In the genomic region with DNA sequence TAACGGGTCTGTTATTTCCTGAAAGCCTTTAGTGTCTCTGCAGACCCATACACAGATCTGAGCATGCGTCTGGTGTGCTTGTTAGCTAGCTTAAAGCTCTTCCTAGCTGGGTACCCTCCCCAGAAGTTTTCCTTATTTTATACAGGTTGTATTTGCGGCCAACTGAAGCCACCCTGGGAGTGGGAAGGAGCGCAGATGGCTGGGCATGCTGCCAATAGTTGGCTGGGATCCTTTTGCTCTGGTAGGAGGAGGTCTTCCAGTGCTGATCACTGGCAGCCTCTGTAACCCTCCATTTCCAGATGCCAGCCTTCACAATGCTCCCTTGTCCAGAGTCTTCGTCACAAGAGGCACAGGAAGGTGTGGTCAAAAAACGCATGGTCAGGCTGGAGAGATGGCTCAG, we compare ENCODE assay signal across 10 mouse cellular contexts. TPM values are rescaled to one million over a fixed set of nuclear protein-coding genes. Genes with fewer than 3 reads are reported as not detected.
A peak's percentile ranks its signal among the peaks of the same experiment; 100 is the strongest.
DNase-seq lines count a peak whose midpoint lies in the region; ATAC-seq and TF ChIP-seq lines count a peak whose summit lies in the region.
"Had no signal": no experiment of that assay in that cellular context is flagged by ENCODE, and none has a peak within 500 bp of the region (broad histone marks: within the 10 kb centered on the region; RNA-seq: fewer than 3 reads in every experiment).

No protein-coding gene starts in this region.

- no peak for ATAC-seq in kidney, postnatal 0 days (replicated peaks; ENCODE audit: low FRiP score, low read depth)
- peak; percentile 87 for ATAC-seq in limb, embryonic 14.5 days (ENCODE audit: low FRiP score, low read depth)
- ATAC-seq in stomach, embryonic 16.5 days (ENCODE audit: insufficient read depth, low FRiP score) = peak; percentile 82
- no peak for ATAC-seq in inflammation-experienced regulatory T-cells, adult 6 months

- 45% methylated on average over 6 of the region's 6 CpGs for WGBS in kidney, postnatal 0 days
- WGBS in limb, embryonic 14.5 days = 14% methylated on average over 6 of the region's 6 CpGs
- 33% methylated on average over 6 of the region's 6 CpGs for WGBS in stomach, embryonic 16.5 days

- H3K27me3 ChIP-seq in kidney, postnatal 0 days (ENCODE audit: insufficient read depth, low read length) = no peaks in the 10 kb centered on the region
- H3K27me3 ChIP-seq in limb, embryonic 14.5 days (ENCODE audit: control insufficient read depth, insufficient read depth, low read length) = no peaks in the 10 kb centered on the region
- no peaks in the 10 kb centered on the region for H3K27me3 ChIP-seq in stomach, embryonic 16.5 days (ENCODE audit: control insufficient read depth, insufficient read depth, low read length)
- H3K27me3 ChIP-seq: CH12.LX had no signal

- intact Hi-C loops in gastrocnemius, postnatal 36 days (cut with DNase I) = no loop called here

- no peak for TF ChIP-seq CTCF in kidney, postnatal 0 days (IDR thresholded peaks at IDR 0.05; ENCODE audit: low read depth)

- no peak overlapping the region for H3K9ac ChIP-seq in kidney, postnatal 0 days (ENCODE audit: low read depth, low read length)
- no peak overlapping the region for H3K9ac ChIP-seq in limb, embryonic 14.5 days (ENCODE audit: low read depth, low read length, severe bottlenecking)
- H3K9ac ChIP-seq in stomach, embryonic 16.5 days (ENCODE audit: low read length) = no peak overlapping the region

- no peak for TF ChIP-seq POLR2A in limb, embryonic 14.5 days (IDR thresholded peaks at IDR 0.05; ENCODE audit: borderline replicate concordance, extremely low read depth, insufficient read depth, insufficient read length)

- no peak overlapping the region for H3K27ac ChIP-seq in kidney, postnatal 0 days
- H3K27ac ChIP-seq in limb, embryonic 14.5 days (replicated peaks; ENCODE audit: low read depth, low read length) = peak overlapping the region; percentile 79
- peak overlapping the region; percentile 58 for H3K27ac ChIP-seq in stomach, embryonic 16.5 days (ENCODE audit: low read length)

- no peaks in the 10 kb centered on the region for H3K9me3 ChIP-seq in kidney, postnatal 0 days (replicated peaks; ENCODE audit: low read length)
- no peaks in the 10 kb centered on the region for H3K9me3 ChIP-seq in limb, embryonic 14.5 days (ENCODE audit: control insufficient read depth, low read length)
- H3K9me3 ChIP-seq in stomach, embryonic 16.5 days (replicated peaks; ENCODE audit: control insufficient read depth, low read length) = no peaks in the 10 kb centered on the region

- no peaks in the 10 kb centered on the region for H3K36me3 ChIP-seq in kidney, postnatal 0 days (ENCODE audit: insufficient read depth, low read length)
- H3K36me3 ChIP-seq in limb, embryonic 14.5 days (ENCODE audit: control insufficient read depth, insufficient read depth, low read length) = peaks cover 14% of the 10 kb centered on the region
- H3K36me3 ChIP-seq in stomach, embryonic 16.5 days (ENCODE audit: control insufficient read depth, insufficient read depth, low read length) = no peaks in the 10 kb centered on the region

- no peak overlapping the region for H3K4me3 ChIP-seq in kidney, postnatal 0 days (replicated peaks; ENCODE audit: low read depth, low read length)
- no peak overlapping the region for H3K4me3 ChIP-seq in limb, embryonic 14.5 days (replicated peaks; ENCODE audit: low read length)
- H3K4me3 ChIP-seq in stomach, embryonic 16.5 days (replicated peaks; ENCODE audit: low read length) = no peak overlapping the region
- H3K4me3 ChIP-seq: erythroblast, embryonic 14.5 days had no signal

- no peak overlapping the region for H3K4me2 ChIP-seq in kidney, postnatal 0 days (ENCODE audit: low read length)
- H3K4me2 ChIP-seq in limb, embryonic 14.5 days (replicated peaks; ENCODE audit: low read depth, low read length, severe bottlenecking) = peak overlapping the region; percentile 22; the same call in 1 of the 2 replicates
- no peak overlapping the region for H3K4me2 ChIP-seq in stomach, embryonic 16.5 days (ENCODE audit: low read depth, low read length)

- DNase-seq in gastrocnemius, postnatal 10 days = peak; percentile 48
- no peak for DNase-seq in gastrocnemius, postnatal 36 days
- DNase-seq in adrenal gland, postnatal 36 days = peak; percentile 58 to 71
- DNase-seq in frontal cortex, adult 2 months (ENCODE audit: extremely low spot score in 1 of 2, low spot score in 1 of 2) = peak; percentile 15 to 72
- DNase-seq in kidney, postnatal 0 days (ENCODE audit: low spot score) = peak; percentile 18
- peak; percentile 92 for DNase-seq in limb, embryonic 14.5 days (ENCODE audit: low spot score)

- H3K4me1 ChIP-seq in kidney, postnatal 0 days (replicated peaks; ENCODE audit: insufficient read depth, low read length) = no peaks in the 10 kb centered on the region
- peaks cover 23% of the 10 kb centered on the region for H3K4me1 ChIP-seq in limb, embryonic 14.5 days (ENCODE audit: control insufficient read depth, insufficient read depth, low read length)
- peaks cover 15% of the 10 kb centered on the region for H3K4me1 ChIP-seq in stomach, embryonic 16.5 days (ENCODE audit: control insufficient read depth, insufficient read depth, low read length)

RNA-seq across cellular contexts. Expression of gene Gm35549, which starts 7.0 kb away (rescaled TPM):
- not detected for total RNA-seq in gastrocnemius, postnatal 10 days (2021)
- total RNA-seq in gastrocnemius, postnatal 36 days (2021) = not detected
- total RNA-seq in adrenal gland, postnatal 36 days (2021) = not detected
- not detected in 2 replicates for polyA plus RNA-seq in frontal cortex, adult 2 months (2012; rRNA removed)
- polyA plus RNA-seq in kidney, postnatal 0 days (2015; fragmentation: Nextera tagmentation; extraction: Ambion mirVana) = 0.20 TPM in 1 of 2 replicates, not detected in the other
- polyA plus RNA-seq in limb, embryonic 14.5 days (2012; rRNA removed) = not detected in 2 replicates
- polyA plus RNA-seq in limb, embryonic 14.5 days (2014; fragmentation: Nextera tagmentation; extraction: Ambion mirVana) = 0.45 and 0.82 TPM in 2 replicates
- 0.77 TPM in 1 of 2 replicates, not detected in the other for polyA plus RNA-seq in stomach, embryonic 16.5 days (2015; fragmentation: Nextera tagmentation; extraction: Ambion mirVana)
- 1 to 10 TPM in 2 of 3 experiments, not detected in 1; 1.5 to 4.0 TPM for polyA plus RNA-seq in inflammation-experienced regulatory T-cells, adult 6 months (2017; shearing (Covaris generic))
- total RNA-seq: CH12.LX had no signal
- polyA plus RNA-seq: erythroblast, embryonic 14.5 days had no signal

RNA-seq across cellular contexts. Expression of gene Zfp445, which starts 29.0 kb away (rescaled TPM):
- total RNA-seq in gastrocnemius, postnatal 10 days (2021) = 10 to 100 TPM; 46.6 to 60.7 TPM
- 10 to 100 TPM; 27.6 to 35.0 TPM for total RNA-seq in gastrocnemius, postnatal 36 days (2021)
- total RNA-seq in adrenal gland, postnatal 36 days (2021) = 100 to 1,000 TPM in 1 of 2 experiments, 10 to 100 TPM in 1; 93.8 to 116 TPM
- 141 and 158 TPM in 2 replicates for polyA plus RNA-seq in frontal cortex, adult 2 months (2012; rRNA removed)
- polyA plus RNA-seq in kidney, postnatal 0 days (2015; fragmentation: Nextera tagmentation; extraction: Ambion mirVana) = 33.0 and 35.0 TPM in 2 replicates
- polyA plus RNA-seq in limb, embryonic 14.5 days (2012; rRNA removed) = 117 and 119 TPM in 2 replicates
- 60.4 and 65.2 TPM in 2 replicates for polyA plus RNA-seq in limb, embryonic 14.5 days (2014; fragmentation: Nextera tagmentation; extraction: Ambion mirVana)
- polyA plus RNA-seq in stomach, embryonic 16.5 days (2015; fragmentation: Nextera tagmentation; extraction: Ambion mirVana) = 70.9 and 79.6 TPM in 2 replicates
- 10 to 100 TPM; 31.6 to 43.9 (median 38.0) TPM for polyA plus RNA-seq in inflammation-experienced regulatory T-cells, adult 6 months (2017; shearing (Covaris generic))

RNA-seq across cellular contexts. Expression of gene Tcaim, which starts 31.5 kb away (rescaled TPM):
- total RNA-seq in gastrocnemius, postnatal 10 days (2021) = 10 to 100 TPM; 21.9 to 25.0 TPM
- total RNA-seq in gastrocnemius, postnatal 36 days (2021) = 10 to 100 TPM; 22.4 to 26.4 TPM
- 10 to 100 TPM; 18.8 to 24.7 TPM for total RNA-seq in adrenal gland, postnatal 36 days (2021)
- 12.2 and 14.7 TPM in 2 replicates for polyA plus RNA-seq in frontal cortex, adult 2 months (2012; rRNA removed)
- 5.9 and 6.0 TPM in 2 replicates for polyA plus RNA-seq in kidney, postnatal 0 days (2015; fragmentation: Nextera tagmentation; extraction: Ambion mirVana)
- polyA plus RNA-seq in limb, embryonic 14.5 days (2012; rRNA removed) = 6.1 and 6.6 TPM in 2 replicates
- polyA plus RNA-seq in limb, embryonic 14.5 days (2014; fragmentation: Nextera tagmentation; extraction: Ambion mirVana) = 7.3 and 7.8 TPM in 2 replicates
- polyA plus RNA-seq in stomach, embryonic 16.5 days (2015; fragmentation: Nextera tagmentation; extraction: Ambion mirVana) = 6.0 and 7.0 TPM in 2 replicates
- 10 to 100 TPM in 2 of 3 experiments, 1 to 10 TPM in 1; 7.8 to 17.7 (median 16.6) TPM for polyA plus RNA-seq in inflammation-experienced regulatory T-cells, adult 6 months (2017; shearing (Covaris generic))
- polyA plus RNA-seq: erythroblast, embryonic 14.5 days had no signal

RNA-seq across cellular contexts. Expression of gene Zkscan7, which starts 48.7 kb away (rescaled TPM):
- total RNA-seq in gastrocnemius, postnatal 10 days (2021) = 1 to 10 TPM; 4.9 to 6.1 TPM
- 1 to 10 TPM; 3.3 to 3.4 TPM for total RNA-seq in gastrocnemius, postnatal 36 days (2021)
- total RNA-seq in adrenal gland, postnatal 36 days (2021) = 1 to 10 TPM; 5.4 to 9.8 TPM
- 4.1 and 4.3 TPM in 2 replicates for polyA plus RNA-seq in frontal cortex, adult 2 months (2012; rRNA removed)
- polyA plus RNA-seq in kidney, postnatal 0 days (2015; fragmentation: Nextera tagmentation; extraction: Ambion mirVana) = 3.7 and 4.3 TPM in 2 replicates
- polyA plus RNA-seq in limb, embryonic 14.5 days (2012; rRNA removed) = 9.1 and 9.3 TPM in 2 replicates
- 2.6 and 3.2 TPM in 2 replicates for polyA plus RNA-seq in limb, embryonic 14.5 days (2014; fragmentation: Nextera tagmentation; extraction: Ambion mirVana)
- polyA plus RNA-seq in stomach, embryonic 16.5 days (2015; fragmentation: Nextera tagmentation; extraction: Ambion mirVana) = 4.8 and 4.9 TPM in 2 replicates
- 1 to 10 TPM; 2.7 to 8.7 (median 2.9) TPM for polyA plus RNA-seq in inflammation-experienced regulatory T-cells, adult 6 months (2017; shearing (Covaris generic))
- polyA plus RNA-seq: erythroblast, embryonic 14.5 days had no signal

Comparison
In these comparisons a context has a peak if more than half of its experiments do, and no peak if none do; other contexts are left out.
1. DNase-seq: peak in gastrocnemius, postnatal 10 days (single experiment), adrenal gland, postnatal 36 days (2 of 2), frontal cortex, adult 2 months (2 of 2), kidney, postnatal 0 days (single experiment) and limb, embryonic 14.5 days (single experiment); none in gastrocnemius, postnatal 36 days (0 of 2).
2. ATAC-seq: peak in limb, embryonic 14.5 days (single experiment) and stomach, embryonic 16.5 days (single experiment); none in kidney, postnatal 0 days (single experiment) and inflammation-experienced regulatory T-cells, adult 6 months (single experiment).